Mouse (Mus musculus) MEL (cell line): Measurements from ENCODE around the gene Trf. TPM values are rescaled to one million over a fixed set of nuclear protein-coding genes. Genes with fewer than 3 reads are reported as not detected.

Source experiments
- DNase-seq: peaks from one replicate; pipeline ENCODE4 v3.0.0; 2011; ENCODE audit warnings: low read depth, low spot score
- H3K27ac ChIP-seq: 2 replicates; pipeline ENCODE4 v1.5.1; 2012; ENCODE audit warnings: low read depth, mild to moderate bottlenecking, control low read depth, low read length, moderate library complexity; ENCODE audit not compliant: control insufficient read depth
- H3K27me3 ChIP-seq, 2 experiments: fragments of 150-350 bp in 1 of 2; sonication (generic) in 1 of 2; 2 replicates each; pipeline ENCODE4 v1.6.1; 2012; ENCODE audit warnings: low read length in 2 of 2, mild to moderate bottlenecking in 2 of 2, improper control_type of control experiment in 1 of 2, moderate library complexity in 1 of 2; ENCODE audit not compliant: insufficient read depth in 2 of 2, control insufficient read depth in 1 of 2
- H3K36me3 ChIP-seq, 2 experiments: 2 replicates each; pipeline ENCODE4 v1.6.1; 2012 to 2014; ENCODE audit warnings: low read length in 2 of 2, improper control_type of control experiment in 1 of 2, inconsistent platforms in 1 of 2, mild to moderate bottlenecking in 1 of 2; ENCODE audit not compliant: insufficient read depth in 2 of 2, control insufficient read depth in 1 of 2
- H3K4me1 ChIP-seq, 2 experiments: fragments of 150-350 bp in 1 of 2; sonication (generic) in 1 of 2; 2 replicates each; pipeline ENCODE4 v1.6.1; 2012; ENCODE audit warnings: low read length in 2 of 2, improper control_type of control experiment in 1 of 2, mild to moderate bottlenecking in 1 of 2; ENCODE audit not compliant: insufficient read depth in 2 of 2, control insufficient read depth in 1 of 2
- H3K4me3 ChIP-seq, 2 experiments: fragments of 150-350 bp in 1 of 2; sonication (generic) in 1 of 2; 2 replicates each; pipeline ENCODE4 v1.5.1; 2012; ENCODE audit warnings: low read depth in 2 of 2, low read length in 2 of 2, mild to moderate bottlenecking in 2 of 2, moderate library complexity in 2 of 2, control low read depth in 1 of 2, improper control_type of control experiment in 1 of 2; ENCODE audit not compliant: control insufficient read depth in 1 of 2, insufficient read depth in 1 of 2
- H3K79me2 ChIP-seq: 2 replicates; pipeline ENCODE4 v1.6.1; 2012; ENCODE audit warnings: mild to moderate bottlenecking, low read length, moderate library complexity; ENCODE audit not compliant: control insufficient read depth, poor library complexity, insufficient read depth
- H3K9ac ChIP-seq: 2 replicates; pipeline ENCODE4 v1.6.1; 2012; ENCODE audit warnings: low read depth, mild to moderate bottlenecking, control low read depth, low read length, moderate library complexity; ENCODE audit not compliant: control insufficient read depth, poor library complexity, severe bottlenecking
- H3K9me3 ChIP-seq: fragments of 150-350 bp; sonication (generic); replicated peaks from 2 replicates; pipeline ENCODE4 v1.6.1; 2012; ENCODE audit warnings: mild to moderate bottlenecking, low read length, improper control_type of control experiment, moderate library complexity; ENCODE audit not compliant: insufficient read depth
- CTCF ChIP-seq, 3 experiments: IDR thresholded peaks in 2 of 3; conservative IDR thresholded peaks in 1 of 3; 2 replicates each; pipeline ENCODE4 v1.5.1; 2011 to 2012; ENCODE audit warnings: low read length in 3 of 3, low read depth in 2 of 3, mild to moderate bottlenecking in 2 of 3, improper control_type of control experiment in 1 of 3, inconsistent platforms in 1 of 3, mixed read lengths in 1 of 3, moderate library complexity in 1 of 3; ENCODE audit not compliant: control insufficient read depth in 1 of 3, insufficient read depth in 1 of 3, poor library complexity in 1 of 3, severe bottlenecking in 1 of 3
- E2F4 ChIP-seq: IDR thresholded peaks from 2 replicates; pipeline ENCODE4 v1.6.1; 2011; ENCODE audit warnings: low read depth, low read length, improper control_type of control experiment, borderline replicate concordance
- ELF1 ChIP-seq: IDR thresholded peaks from 2 replicates; pipeline ENCODE4 v1.6.1; 2014; ENCODE audit warnings: low read depth, mild to moderate bottlenecking, inconsistent platforms, low read length, improper control_type of control experiment, moderate library complexity
- ETS1 ChIP-seq: IDR thresholded peaks from 2 replicates; pipeline ENCODE4 v1.6.1; 2012; ENCODE audit warnings: low read depth, mild to moderate bottlenecking, inconsistent platforms, low read length, improper control_type of control experiment, moderate library complexity
- GABPA ChIP-seq: IDR thresholded peaks from 2 replicates; pipeline ENCODE4 v1.6.1; 2012; ENCODE audit warnings: low read depth, mild to moderate bottlenecking, inconsistent platforms, low read length, improper control_type of control experiment, moderate library complexity
- HCFC1 ChIP-seq: IDR thresholded peaks from 2 replicates; pipeline ENCODE4 v1.6.1; 2012; ENCODE audit warnings: low read depth, mild to moderate bottlenecking, inconsistent platforms, low read length, improper control_type of control experiment, moderate library complexity
- MAFK ChIP-seq: IDR thresholded peaks from 2 replicates; pipeline ENCODE4 v1.6.1; 2011; ENCODE audit warnings: low read depth, mild to moderate bottlenecking, low read length, improper control_type of control experiment, borderline replicate concordance
- MAX ChIP-seq: IDR thresholded peaks from 2 replicates; pipeline ENCODE4 v1.6.1; 2011; ENCODE audit warnings: low read length, improper control_type of control experiment
- MAZ ChIP-seq: IDR thresholded peaks from 2 replicates; pipeline ENCODE4 v1.6.1; 2012; ENCODE audit warnings: low read depth, mild to moderate bottlenecking, inconsistent platforms, low read length, improper control_type of control experiment
- MYC ChIP-seq: IDR thresholded peaks from 2 replicates; pipeline ENCODE4 v1.6.1; 2011; ENCODE audit warnings: low read depth, mild to moderate bottlenecking, low read length, improper control_type of control experiment, moderate library complexity
- POLR2A ChIP-seq, 2 experiments: IDR thresholded peaks; 2 replicates each; pipeline ENCODE4 v1.6.1; 2011 to 2012; ENCODE audit warnings: low read length in 2 of 2, mild to moderate bottlenecking in 2 of 2, control low read depth in 1 of 2, improper control_type of control experiment in 1 of 2, low read depth in 1 of 2, moderate library complexity in 1 of 2; ENCODE audit not compliant: control insufficient read depth in 1 of 2, insufficient read depth in 1 of 2, poor library complexity in 1 of 2
- RAD21 ChIP-seq: IDR thresholded peaks from 2 replicates; pipeline ENCODE4 v1.6.1; 2011; ENCODE audit warnings: mild to moderate bottlenecking, low read depth, low read length, improper control_type of control experiment
- SIN3A ChIP-seq: IDR thresholded peaks from 2 replicates; pipeline ENCODE4 v1.6.1; 2012; ENCODE audit warnings: low read length, improper control_type of control experiment, inconsistent platforms
- SMC3 ChIP-seq: IDR thresholded peaks from 2 replicates; pipeline ENCODE4 v1.6.1; 2011; ENCODE audit warnings: low read depth, low read length, improper control_type of control experiment
- TAL1 ChIP-seq: IDR thresholded peaks from 2 replicates; pipeline ENCODE4 v1.6.1; 2012; ENCODE audit warnings: mild to moderate bottlenecking, inconsistent platforms, low read length, moderate library complexity, mixed read lengths
- TBP ChIP-seq: IDR thresholded peaks from 2 replicates; pipeline ENCODE4 v1.8.0; 2011; ENCODE audit warnings: low read depth, low read length, improper control_type of control experiment
- UBTF ChIP-seq: IDR thresholded peaks from 2 replicates; pipeline ENCODE4 v1.6.1; 2012; ENCODE audit warnings: low read depth, mild to moderate bottlenecking, inconsistent platforms, low read length, improper control_type of control experiment, moderate library complexity, borderline replicate concordance; ENCODE audit not compliant: insufficient read depth
- USF1 ChIP-seq: IDR thresholded peaks from 2 replicates; pipeline ENCODE4 v1.6.1; 2014; ENCODE audit warnings: low read depth, mild to moderate bottlenecking, inconsistent platforms, low read length, improper control_type of control experiment, moderate library complexity
- ZC3H11A ChIP-seq: IDR thresholded peaks from 2 replicates; pipeline ENCODE4 v1.6.1; 2012; ENCODE audit warnings: low read depth, mild to moderate bottlenecking, inconsistent platforms, low read length, improper control_type of control experiment
- ZKSCAN1 ChIP-seq: IDR thresholded peaks from 2 replicates; pipeline ENCODE4 v1.6.1; 2012; ENCODE audit warnings: low read depth, mild to moderate bottlenecking, inconsistent platforms, low read length, improper control_type of control experiment, moderate library complexity
- ZNF384 ChIP-seq: IDR thresholded peaks from 2 replicates; pipeline ENCODE4 v1.6.1; 2012; ENCODE audit warnings: low read depth, mild to moderate bottlenecking, inconsistent platforms, low read length, improper control_type of control experiment
- polyA plus RNA-seq, 2 experiments: library from polyadenylated mRNA; stranded (reverse) in 1 of 2; unstranded in 1 of 2; fragments of >175 nt in 1 of 2; fragments of >200 nt in 1 of 2; gene quantifications; 2 replicates each; pipeline versions ENCODE4 v1.2.1 to v1.2.4; 2012; ENCODE audit warnings: low replicate concordance in 2 of 2, low read depth in 1 of 2; ENCODE audit not compliant: insufficient read length in 2 of 2, insufficient read depth in 1 of 2, missing spikeins in 1 of 2
- total RNA-seq: library from RNA; depleted of rRNA; stranded (reverse); fragments of 300-350 nt; gene quantifications from 2 replicates; pipeline ENCODE4 v1.2.3, GENCODE M21; 2012

Gene Trf
- total and polyA plus RNA-seq, 3 experiments = not detected

DNA sequence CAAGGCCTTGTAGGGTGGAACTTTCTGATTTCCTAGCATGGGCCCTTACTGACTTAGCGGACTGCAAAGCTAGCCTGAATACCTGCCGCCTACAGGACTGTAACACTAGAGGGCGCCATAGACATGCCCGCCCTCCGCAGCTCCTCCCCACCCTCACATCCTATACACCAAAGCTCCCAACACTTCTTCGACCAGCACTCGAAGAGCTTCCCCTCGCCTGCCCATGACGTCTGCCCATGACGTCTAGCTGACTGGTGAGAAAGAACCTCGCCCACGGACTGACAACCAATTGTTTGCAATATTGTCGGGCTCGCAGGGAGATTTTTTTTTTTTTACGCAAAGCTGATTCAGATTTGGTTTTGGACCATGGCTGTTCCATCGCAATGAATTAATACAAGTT lies 22.4 kb downstream of the Trf start:
- Histone ChIP-seq H3K9me3 (no peaks in the 10 kb centered on the region), H3K4me3 (peak overlapping the region in 1 of 2 experiments; percentile 36; a peak in 1 of 4 replicates), H3K36me3 (peaks cover 0 to 3% of the 10 kb centered on the region in 2 experiments; a peak in 2 of 4 replicates), H3K79me2 (no peaks in the 10 kb centered on the region), H3K4me1 (0 out of 4 replicates have a peak, but pooled peaks cover 0 to 7% of the 10 kb centered on the region in 2 experiments), H3K27me3 (no peaks in the 10 kb centered on the region; a peak in 1 of 4 replicates), H3K9ac (peak overlapping the region; percentile 52), H3K27ac (no peak overlapping the region)
- TF ChIP-seq USF1 (no peak), MAX (peak; percentile 62; the same call in 1 of the 2 replicates), RAD21 (peak; percentile 77), GABPA (no peak), POLR2A (IDR thresholded peaks at IDR 0.05; ENCODE audit: control insufficient read depth in 1 of 2, insufficient read depth in 1 of 2, low read depth in 1 of 2, low read length in 2 of 2, poor library complexity in 1 of 2) (no peak), HCFC1 (peak; percentile 49), SMC3 (peak; percentile 80), ZNF384 (peak; percentile 85), SIN3A (peak; percentile 51; the same call in 1 of the 2 replicates), E2F4 (no peak), UBTF (no peak), MYC (no peak), TAL1 (no peak), ZC3H11A (peak; percentile 51; the same call in 1 of the 2 replicates), TBP (0 out of 2 replicates have a peak, but pooled peaks have one; percentile 15), CTCF (IDR thresholded peaks at IDR 0.05 in 2 of 3, conservative IDR thresholded peaks at IDR 0.05 in 1 of 3; ENCODE audit: control insufficient read depth in 1 of 3, insufficient read depth in 1 of 3, low read depth in 2 of 3, low read length in 3 of 3, poor library complexity in 1 of 3, severe bottlenecking in 1 of 3) (peak; percentile 84 to 95 (median 91)), ZKSCAN1 (no peak), MAZ (peak; percentile 82), ETS1 (peak; percentile 67; the same call in 1 of the 2 replicates), ELF1 (0 out of 2 replicates have a peak, but pooled peaks have one; percentile 11)
- DNase-seq = peak; percentile 93

DNA sequence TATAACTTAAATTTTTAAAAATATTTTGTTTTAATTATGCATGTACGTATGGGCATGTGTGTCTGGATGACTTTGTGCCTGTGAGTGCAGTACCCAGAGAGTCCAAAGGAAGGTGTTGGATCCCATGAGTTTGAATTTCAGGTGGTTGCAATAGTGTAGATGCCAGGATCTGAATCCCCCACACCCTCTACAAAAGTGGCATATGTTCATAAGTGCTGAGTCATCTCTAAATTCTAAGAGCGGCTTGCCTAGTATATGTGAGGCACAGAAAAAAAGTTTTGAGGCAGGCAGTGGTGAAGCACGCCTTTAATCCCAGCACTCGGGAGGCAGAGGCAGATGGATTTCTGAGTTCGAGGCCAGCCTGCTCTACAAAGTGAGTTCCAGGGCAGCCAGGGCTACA lies 24.5 kb downstream of the Trf start:
- no peak for DNase-seq
- H3K9me3 ChIP-seq = no peaks in the 10 kb centered on the region
- H3K27ac ChIP-seq = no peak overlapping the region
- no peak overlapping the region for H3K9ac ChIP-seq
- 0 out of 4 replicates have a peak, but pooled peaks cover 0 to 10% of the 10 kb centered on the region in 2 experiments for H3K4me1 ChIP-seq
- H3K79me2 ChIP-seq = peaks cover 10% of the 10 kb centered on the region
- TF ChIP-seq MAFK (peak; percentile 55; the same call in 1 of the 2 replicates), GABPA (0 out of 2 replicates have a peak, but pooled peaks have one; percentile 43), ZC3H11A (no peak), ELF1 (no peak)
- TF ChIP-seq, all 39 proteins: peak for 2
- no peak overlapping the region for H3K4me3 ChIP-seq
- H3K27me3 ChIP-seq = no peaks in the 10 kb centered on the region; a peak in 1 of 4 replicates
- H3K36me3 ChIP-seq = peaks cover 0 to 10% of the 10 kb centered on the region in 2 experiments; a peak in 2 of 4 replicates
